Mouse (Mus musculus) neural tube, embryonic 15.5 days (tissue): ENCODE measurements around the gene Dnaaf3. TPM values are rescaled to one million over a fixed set of nuclear protein-coding genes. Genes with fewer than 3 reads are reported as not detected.

ENCODE experiments used
- ATAC-seq: fragments of 200-750 bp; cut with Nextera tagmentation; 2 replicates; pipeline ENCODE4 v1.8.0; 2017; ENCODE audit warnings: mild to moderate bottlenecking, moderate TSS enrichment, moderate library complexity; ENCODE audit not compliant: low FRiP score
- H3K27ac ChIP-seq: fragments of 300-500 bp; sonication (generic); replicated peaks from 2 replicates; pipeline ENCODE4 v1.5.1; 2015; ENCODE audit warnings: mild to moderate bottlenecking, inconsistent platforms
- H3K27me3 ChIP-seq: fragments of 300-500 bp; sonication (generic); replicated peaks from 2 replicates; pipeline ENCODE4 v1.6.1; 2015; ENCODE audit warnings: inconsistent platforms
- H3K36me3 ChIP-seq: fragments of 300-500 bp; sonication (generic); 2 replicates; pipeline ENCODE4 v1.6.1; 2015; ENCODE audit warnings: inconsistent platforms
- H3K4me1 ChIP-seq: fragments of 300-500 bp; sonication (generic); 2 replicates; pipeline ENCODE4 v1.6.1; 2015; ENCODE audit warnings: inconsistent platforms
- H3K4me2 ChIP-seq: fragments of 300-500 bp; sonication (generic); 2 replicates; pipeline ENCODE4 v1.6.1; 2015; ENCODE audit warnings: inconsistent platforms, mild to moderate bottlenecking, moderate library complexity
- H3K4me3 ChIP-seq: fragments of 300-500 bp; sonication (generic); replicated peaks from 2 replicates; pipeline ENCODE4 v1.5.1; 2015; ENCODE audit warnings: mild to moderate bottlenecking, inconsistent platforms
- H3K9ac ChIP-seq: fragments of 300-500 bp; sonication (generic); replicated peaks from 2 replicates; pipeline ENCODE4 v1.6.1; 2015; ENCODE audit warnings: mild to moderate bottlenecking, inconsistent platforms
- H3K9me3 ChIP-seq: fragments of 300-500 bp; sonication (generic); replicated peaks from 2 replicates; pipeline ENCODE4 v1.6.1; 2016; ENCODE audit warnings: inconsistent platforms
- WGBS: fragments of 180-500 bp; shearing (Covaris S2); methylation state at CpG from one replicate; pipeline ENCODE4 v1.1.7; 2015; ENCODE audit warnings: mixed read lengths; 5-methylcytosine and 5-hydroxymethylcytosine counted together
- polyA plus RNA-seq: library from polyadenylated mRNA; unstranded; fragments of >200 nt; fragmentation: Nextera tagmentation; extraction: Ambion mirVana; gene quantifications from 2 replicates; pipeline ENCODE4 v1.2.1, GENCODE M21; 2015

The Dnaaf3 gene
- polyA plus RNA-seq, 1 experiment from 2014 or later: 2.1 TPM

GRCm38 (mm10) chr7:4504646-4505435 lies 27.4 kb downstream of the Dnaaf3 start:
- peaks cover 20% of the 10 kb centered on the region for H3K4me1 ChIP-seq
- no peak overlapping the region for H3K9ac ChIP-seq
- ATAC-seq: no peak
- WGBS: 60% methylated on average over 11 of the region's 11 CpGs
- no peaks in the 10 kb centered on the region for H3K36me3 ChIP-seq
- H3K27me3 ChIP-seq: peaks cover 3% of the 10 kb centered on the region; the same call in 1 of the 2 replicates
- H3K4me3 ChIP-seq: no peak overlapping the region
- H3K4me2 ChIP-seq: no peak overlapping the region
- no peak overlapping the region for H3K27ac ChIP-seq
- no peaks in the 10 kb centered on the region for H3K9me3 ChIP-seq

DNA sequence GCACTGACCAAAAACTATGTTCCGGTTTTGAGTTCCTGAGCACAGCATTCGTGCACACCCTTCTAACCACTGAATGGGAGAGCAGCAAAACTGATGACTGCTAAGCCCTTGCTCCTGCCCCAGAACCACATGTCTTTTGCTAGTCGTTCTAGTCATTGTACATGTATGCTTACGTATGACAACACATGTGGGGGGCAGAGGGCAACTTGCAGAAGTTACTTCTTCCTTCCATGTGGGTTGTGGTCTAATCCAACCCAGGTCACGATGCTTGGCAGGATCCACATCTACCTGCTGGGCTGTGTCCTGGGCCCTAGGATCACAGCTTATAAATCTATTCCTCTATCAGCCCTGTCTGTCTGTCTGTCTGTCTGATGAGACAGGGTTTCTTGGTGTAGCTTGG lies 28.4 kb downstream of the Dnaaf3 start:
- H3K4me2 ChIP-seq: no peak overlapping the region
- peaks cover 30% of the 10 kb centered on the region for H3K4me1 ChIP-seq
- no peak overlapping the region for H3K4me3 ChIP-seq
- no peaks in the 10 kb centered on the region for H3K9me3 ChIP-seq
- no peak overlapping the region for H3K9ac ChIP-seq
- 89% methylated on average over 5 of the region's 5 CpGs for WGBS
- no peak for ATAC-seq
- peaks cover 2% of the 10 kb centered on the region; the same call in 1 of the 2 replicates for H3K27me3 ChIP-seq
- H3K36me3 ChIP-seq: no peaks in the 10 kb centered on the region
- H3K27ac ChIP-seq: no peak overlapping the region

DNA sequence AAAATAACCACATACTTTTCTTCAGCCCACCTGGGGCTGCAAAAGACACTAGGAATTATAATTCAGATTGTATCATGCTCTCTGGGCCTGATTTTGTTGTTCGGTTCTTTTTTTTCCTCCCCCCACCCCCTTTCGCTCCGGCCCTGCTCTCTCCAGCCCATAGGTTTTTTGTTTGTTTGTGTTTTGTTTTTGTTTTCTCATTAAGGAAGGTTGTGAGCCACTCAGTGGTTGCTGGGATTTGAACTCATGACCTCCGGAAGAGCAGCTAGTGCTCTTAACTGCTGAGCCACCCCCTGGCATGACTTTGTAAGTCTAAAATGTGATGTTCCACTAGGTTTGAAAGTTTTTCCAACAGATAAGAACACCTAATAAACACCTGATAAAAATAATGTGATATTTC lies 29.2 kb downstream of the Dnaaf3 start:
- Histone ChIP-seq H3K27ac (no peak overlapping the region), H3K27me3 (no peaks in the 10 kb centered on the region), H3K4me2 (peak overlapping the region; percentile 72)

GRCm38 (mm10) chr7:4502421-4503090 lies 29.7 kb downstream of the Dnaaf3 start:
- H3K27ac ChIP-seq: peak overlapping the region; percentile 91
- peak overlapping the region; percentile 75 for H3K9ac ChIP-seq
- peak overlapping the region; percentile 72 for H3K4me2 ChIP-seq
- 10% methylated on average over 14 of the region's 14 CpGs for WGBS
- peak; percentile 9; the same call in 1 of the 2 replicates for ATAC-seq
- 0 out of 2 replicates have a peak, but pooled peaks cover under 1% of the 10 kb centered on the region for H3K36me3 ChIP-seq
- H3K4me1 ChIP-seq: peaks cover 41% of the 10 kb centered on the region
- H3K4me3 ChIP-seq: peak overlapping the region; percentile 64
- H3K9me3 ChIP-seq: no peaks in the 10 kb centered on the region
- H3K27me3 ChIP-seq: no peaks in the 10 kb centered on the region

More for the DNA sequence above, 29.2 kb downstream of the Dnaaf3 start:
- 80% methylated on average over 4 of the region's 4 CpGs for WGBS
- H3K4me3 ChIP-seq: 0 out of 2 replicates have a peak overlapping the region, but pooled peaks have one; percentile 64
- no peaks in the 10 kb centered on the region for H3K9me3 ChIP-seq
- no peak for ATAC-seq
- H3K9ac ChIP-seq: no peak overlapping the region
- peaks cover 37% of the 10 kb centered on the region for H3K4me1 ChIP-seq
- H3K36me3 ChIP-seq: no peaks in the 10 kb centered on the region

DNA sequence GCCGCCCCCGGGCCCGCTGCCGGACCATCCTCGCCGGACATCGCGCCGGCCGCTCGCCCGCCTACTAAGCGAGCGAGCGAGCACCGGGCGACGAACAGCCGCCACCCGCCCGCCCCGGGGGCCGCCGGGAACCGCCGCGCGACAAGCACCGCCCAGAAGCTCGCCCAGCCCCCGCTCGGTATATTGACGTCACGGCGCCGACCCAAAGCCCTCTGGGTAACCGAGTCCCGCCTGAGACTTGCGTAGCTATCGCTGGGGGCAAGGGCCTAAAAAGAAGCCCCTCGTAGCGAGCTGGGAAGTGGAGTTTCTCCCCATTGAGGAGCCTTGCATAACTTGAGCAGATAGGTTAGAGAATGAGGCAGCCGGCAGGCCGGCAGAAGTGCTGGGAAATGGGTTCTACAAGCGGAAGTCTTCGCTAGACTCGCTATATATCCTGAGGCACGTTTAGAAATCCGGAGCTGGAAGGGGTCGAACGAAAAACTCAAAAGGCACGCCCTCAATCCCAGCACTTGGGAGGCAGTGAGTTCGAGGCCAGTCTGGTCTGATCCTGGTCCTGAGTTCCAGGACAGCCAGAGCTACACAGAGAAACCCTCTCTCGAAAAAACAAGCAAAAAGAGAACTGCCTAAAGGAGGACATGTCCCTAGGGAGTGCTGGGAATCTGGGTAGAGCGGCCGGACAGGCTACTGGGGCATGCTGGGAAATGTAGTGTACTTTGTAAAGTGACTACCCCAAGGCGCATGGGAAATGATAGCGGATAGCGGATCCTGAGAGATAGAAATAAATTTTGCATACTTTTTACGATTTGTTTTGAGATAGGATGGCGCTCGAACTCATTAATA lies 30.5 kb downstream of the Dnaaf3 start, which contains the start of gene Ppp1r12c:
Gene Ppp1r12c, minus strand, starts transcription at position 123 of the 840 bp plus-strand sequence.
- ATAC-seq: peak; percentile 94
- Histone ChIP-seq H3K9ac (peak within 1 kb of the TSS; percentile 75), H3K4me2 (peak within 1 kb of the TSS; percentile 72), H3K36me3 (peaks cover 9% of the 10 kb centered on the region; the same call in 1 of the 2 replicates), H3K27ac (peak within 1 kb of the TSS; percentile 91), H3K27me3 (no peaks in the 10 kb centered on the region), H3K4me3 (peak within 1 kb of the TSS; percentile 64), H3K4me1 (peaks cover 45% of the 10 kb centered on the region), H3K9me3 (no peaks in the 10 kb centered on the region)
- under 1% methylated on average over 56 of the region's 62 CpGs for WGBS

DNA sequence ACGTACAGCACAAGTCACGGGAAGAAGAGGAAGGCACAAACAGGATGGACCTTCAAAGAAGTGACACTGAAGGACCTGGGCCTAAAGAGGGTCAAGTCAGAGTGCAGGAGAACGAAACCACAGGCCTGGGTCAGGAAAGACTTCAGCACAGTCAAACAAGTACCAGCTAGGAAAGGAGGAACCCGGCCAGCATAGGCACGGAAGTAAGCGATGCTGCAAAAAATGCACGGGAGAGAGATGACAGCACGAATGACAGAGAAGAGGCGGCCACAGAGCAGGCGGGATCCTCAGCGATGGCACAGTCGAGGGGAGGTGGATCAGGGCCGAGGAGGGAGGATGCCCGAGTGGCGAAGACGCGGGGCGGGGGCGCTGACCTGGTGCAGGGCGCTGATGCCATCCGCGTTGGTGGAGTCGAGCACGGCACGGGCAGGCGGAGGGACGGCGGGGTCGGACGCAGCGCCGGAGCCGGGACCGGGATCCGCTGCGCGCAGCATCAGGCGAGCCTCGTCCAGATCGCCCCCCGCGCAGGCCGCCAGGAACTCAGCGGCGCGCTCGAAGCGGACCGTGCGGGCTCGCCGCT lies 31.3 kb downstream of the Dnaaf3 start:
- H3K27me3 ChIP-seq: no peaks in the 10 kb centered on the region
- H3K9ac ChIP-seq: peak overlapping the region; percentile 75
- peak overlapping the region; percentile 72 for H3K4me2 ChIP-seq
- peak overlapping the region; percentile 91 for H3K27ac ChIP-seq
- peaks cover 45% of the 10 kb centered on the region for H3K4me1 ChIP-seq
- H3K9me3 ChIP-seq: no peaks in the 10 kb centered on the region
- H3K36me3 ChIP-seq: peaks cover 15% of the 10 kb centered on the region; the same call in 1 of the 2 replicates
- peak; percentile 49 for ATAC-seq
- H3K4me3 ChIP-seq: peak overlapping the region; percentile 64
- WGBS: under 1% methylated on average over 49 of the region's 52 CpGs

DNA sequence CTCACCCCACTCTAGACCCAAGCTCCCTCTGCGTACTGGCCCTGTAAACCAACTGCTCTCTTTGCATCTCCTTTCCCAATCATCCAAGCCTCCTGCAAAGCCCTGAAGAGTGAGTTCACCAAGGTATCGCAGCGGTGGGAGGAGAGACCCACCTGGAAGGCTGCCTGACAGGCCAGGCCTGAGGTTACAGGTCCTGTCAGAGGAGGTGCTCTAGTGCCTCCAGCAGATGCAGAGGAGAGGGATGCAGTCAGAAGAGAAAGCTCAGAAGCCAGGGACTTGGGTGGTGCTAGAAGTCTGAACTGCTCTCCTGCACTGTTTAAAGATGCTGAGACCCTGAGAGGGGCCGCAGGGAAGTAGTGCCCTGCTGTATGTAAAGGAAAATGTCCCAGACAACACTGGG lies 33.2 kb downstream of the Dnaaf3 start:
- Histone ChIP-seq H3K4me2 (peak overlapping the region; percentile 72), H3K36me3 (peaks cover 35% of the 10 kb centered on the region), H3K4me1 (peaks cover 45% of the 10 kb centered on the region), H3K27me3 (no peaks in the 10 kb centered on the region), H3K9me3 (no peaks in the 10 kb centered on the region), H3K9ac (peak overlapping the region; percentile 21), H3K27ac (no peak overlapping the region), H3K4me3 (no peak overlapping the region)
- WGBS: 89% methylated on average over 4 of the region's 4 CpGs
- ATAC-seq: no peak

DNA sequence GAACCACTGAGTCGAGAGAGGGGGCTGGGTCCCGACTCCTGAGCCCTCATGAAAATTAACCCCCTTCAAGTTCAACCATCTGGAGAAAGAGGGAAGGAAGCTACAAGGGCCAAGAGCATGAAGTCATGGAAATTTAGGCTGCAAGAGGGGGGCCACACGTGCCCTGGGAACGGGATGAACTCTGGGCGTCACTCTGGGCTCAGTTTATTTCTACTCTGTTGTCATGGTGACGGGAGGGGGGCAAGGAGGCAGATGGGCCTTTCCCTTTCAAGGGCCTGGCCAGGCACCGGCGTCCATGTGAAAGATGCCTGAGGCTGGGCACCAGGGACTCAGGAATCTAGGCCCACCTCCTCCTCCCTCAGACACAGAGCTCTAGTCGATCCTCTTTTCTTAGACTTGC lies 34.0 kb downstream of the Dnaaf3 start:
- WGBS: 5% methylated on average over 9 of the region's 9 CpGs
- Histone ChIP-seq H3K27me3 (no peaks in the 10 kb centered on the region), H3K4me2 (peak overlapping the region; percentile 72), H3K4me1 (peaks cover 45% of the 10 kb centered on the region), H3K9me3 (no peaks in the 10 kb centered on the region), H3K4me3 (no peak overlapping the region; the same call in 1 of the 2 replicates), H3K9ac (peak overlapping the region; percentile 28; the same call in 1 of the 2 replicates), H3K27ac (peak overlapping the region; percentile 58), H3K36me3 (peaks cover 38% of the 10 kb centered on the region)
- no peak for ATAC-seq

GRCm38 (mm10) chr7:4497271-4497903 lies 34.9 kb downstream of the Dnaaf3 start:
- Histone ChIP-seq H3K4me2 (no peak overlapping the region), H3K9ac (no peak overlapping the region), H3K9me3 (no peaks in the 10 kb centered on the region), H3K4me3 (no peak overlapping the region), H3K36me3 (peaks cover 43% of the 10 kb centered on the region), H3K27ac (0 out of 2 replicates have a peak overlapping the region, but pooled peaks have one; percentile 58), H3K27me3 (no peaks in the 10 kb centered on the region), H3K4me1 (peaks cover 45% of the 10 kb centered on the region)
- ATAC-seq: no peak
- 90% methylated on average over 9 of the region's 9 CpGs for WGBS

DNA sequence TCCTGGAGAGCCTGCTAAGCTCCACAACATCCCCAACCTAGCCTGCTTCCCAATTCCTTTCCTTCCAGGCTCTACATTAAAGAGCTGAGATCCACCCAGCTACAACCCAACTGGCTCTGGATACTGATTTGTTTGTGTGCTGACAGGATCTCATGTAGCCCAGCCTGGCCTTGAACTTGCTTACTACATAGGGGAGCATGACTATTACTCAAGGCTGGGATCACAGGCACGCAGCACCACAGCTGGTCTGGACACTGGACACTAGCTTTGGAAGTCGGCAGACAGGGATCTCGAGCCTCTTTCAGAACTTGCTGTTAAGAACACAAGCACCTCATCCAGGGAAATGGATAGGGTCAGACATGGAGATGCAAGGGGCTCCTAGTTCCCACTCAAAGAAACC lies 35.8 kb downstream of the Dnaaf3 start:
- Histone ChIP-seq H3K36me3 (peaks cover 43% of the 10 kb centered on the region), H3K4me1 (peaks cover 43% of the 10 kb centered on the region), H3K9me3 (no peaks in the 10 kb centered on the region), H3K4me2 (no peak overlapping the region), H3K27ac (no peak overlapping the region), H3K4me3 (no peak overlapping the region), H3K27me3 (no peaks in the 10 kb centered on the region), H3K9ac (no peak overlapping the region)
- WGBS: 95% methylated on average over 3 of the region's 3 CpGs
- ATAC-seq: no peak
